25 mouse cellular contexts compared by ENCODE assay signal in genomic region chr14:34412164-34412896, GRCm38 (mm10). TPM values are rescaled to one million over a fixed set of nuclear protein-coding genes. Genes with fewer than 3 reads are reported as not detected.
DNase-seq lines count a peak whose midpoint lies in the region; ATAC-seq and TF ChIP-seq lines count a peak whose summit lies in the region.
"Had no signal": no experiment of that assay in that cellular context is flagged by ENCODE, and none has a peak within 500 bp of the region (broad histone marks: within the 10 kb centered on the region; RNA-seq: fewer than 3 reads in every experiment).

No protein-coding gene starts in this region.

- no peak overlapping the region for H3K4me3 ChIP-seq in forebrain, embryonic 14.5 days (ENCODE audit: low read depth, low read length)
- no peak overlapping the region for H3K4me3 ChIP-seq in forebrain, embryonic 15.5 days
- H3K4me3 ChIP-seq in heart, embryonic 10.5 days: no peak overlapping the region
- no peak overlapping the region for H3K4me3 ChIP-seq in olfactory bulb, adult 2 months (ENCODE audit: insufficient read depth, low read depth, low read length)
- H3K4me3 ChIP-seq: embryonic facial prominence, embryonic 12.5 days; gastrocnemius, adult 2 months; hindbrain, embryonic 12.5 days had no signal

- no peaks in the 10 kb centered on the region for H3K27me3 ChIP-seq in forebrain, embryonic 14.5 days (replicated peaks; ENCODE audit: control insufficient read depth, insufficient read depth, low read length)
- H3K27me3 ChIP-seq in forebrain, embryonic 15.5 days: no peaks in the 10 kb centered on the region
- no peaks in the 10 kb centered on the region for H3K27me3 ChIP-seq in heart, embryonic 10.5 days (ENCODE audit: insufficient read depth, poor library complexity, severe bottlenecking)
- H3K27me3 ChIP-seq: CH12.LX; embryonic facial prominence, embryonic 12.5 days; hindbrain, embryonic 12.5 days; Patski had no signal

- H3K4me2 ChIP-seq in forebrain, embryonic 14.5 days (ENCODE audit: low read length): no peak overlapping the region
- no peak overlapping the region for H3K4me2 ChIP-seq in forebrain, embryonic 15.5 days (replicated peaks)
- H3K4me2 ChIP-seq: embryonic facial prominence, embryonic 12.5 days; hindbrain, embryonic 12.5 days had no signal

- no peak overlapping the region for H3K27ac ChIP-seq in forebrain, embryonic 14.5 days (ENCODE audit: low read depth, low read length)
- H3K27ac ChIP-seq in forebrain, embryonic 15.5 days (replicated peaks): no peak overlapping the region
- no peak overlapping the region for H3K27ac ChIP-seq in heart, embryonic 10.5 days
- H3K27ac ChIP-seq in olfactory bulb, adult 2 months (ENCODE audit: insufficient read depth, low read depth, low read length): peak overlapping the region; percentile 31; the same call in 1 of the 2 replicates
- H3K27ac ChIP-seq: embryonic facial prominence, embryonic 12.5 days; gastrocnemius, adult 2 months; hindbrain, embryonic 12.5 days had no signal

- no peak for ATAC-seq in forebrain, embryonic 14.5 days
- ATAC-seq in forebrain, embryonic 15.5 days (replicated peaks): no peak
- ATAC-seq: activated CD4-positive, CD25-positive, alpha-beta regulatory T cell, adult 4 months; hindbrain, embryonic 16.5 days; inflammation-experienced regulatory T-cells, adult 6 months; intestine, postnatal 0 days; Patski had no signal

- TF ChIP-seq POLR2A in olfactory bulb, adult 2 months (IDR thresholded peaks at IDR 0.05; ENCODE audit: insufficient read depth, low read depth, low read length): no peak

- H3K9me3 ChIP-seq in forebrain, embryonic 14.5 days (replicated peaks; ENCODE audit: control insufficient read depth, low read length): no peaks in the 10 kb centered on the region
- H3K9me3 ChIP-seq in forebrain, embryonic 15.5 days: no peaks in the 10 kb centered on the region
- H3K9me3 ChIP-seq in heart, embryonic 10.5 days: no peaks in the 10 kb centered on the region
- H3K9me3 ChIP-seq: embryonic facial prominence, embryonic 12.5 days; hindbrain, embryonic 12.5 days had no signal

- WGBS in forebrain, embryonic 14.5 days: 88% methylated on average over 7 of the region's 7 CpGs
- WGBS in forebrain, embryonic 15.5 days: 80% methylated on average over 7 of the region's 7 CpGs
- 90% methylated on average over 7 of the region's 7 CpGs for whole genome bisulfite sequencing in heart, embryonic 10.5 days
- 36% methylated on average over 7 of the region's 7 CpGs for WGBS in olfactory bulb, adult 2 months

- peak; percentile 20 for DNase-seq in forebrain, embryonic 14.5 days (ENCODE audit: low spot score)
- peak; percentile 75 for DNase-seq in heart, adult 11 months
- no peak for DNase-seq in heart, embryonic 10.5 days (ENCODE audit: low spot score)
- peak; percentile 40 to 58 for DNase-seq in right cerebral cortex, postnatal 10 days (ENCODE audit: low spot score in 2 of 2)
- no peak for DNase-seq in right cerebral cortex, postnatal 36 days (ENCODE audit: low spot score in 2 of 2)
- no peak for DNase-seq in thymus, postnatal 0 days (ENCODE audit: low spot score)
- DNase-seq: adrenal gland, postnatal 14 days; cerebellum, adult 2 months; cerebellum, postnatal 10 days; embryo, embryonic 11 days; gastrocnemius, adult 2 months; gastrocnemius, postnatal 25 days; heart, postnatal 10 days; heart, postnatal 4 days had no signal

- H3K36me3 ChIP-seq in forebrain, embryonic 14.5 days (ENCODE audit: control insufficient read depth, insufficient read depth, low read length): peaks cover 45% of the 10 kb centered on the region
- peaks cover 37% of the 10 kb centered on the region for H3K36me3 ChIP-seq in forebrain, embryonic 15.5 days
- H3K36me3 ChIP-seq in heart, embryonic 10.5 days: peaks cover 85% of the 10 kb centered on the region

- H3K9ac ChIP-seq in forebrain, embryonic 14.5 days (ENCODE audit: low read length): no peak overlapping the region
- H3K9ac ChIP-seq in forebrain, embryonic 15.5 days (replicated peaks): no peak overlapping the region
- H3K9ac ChIP-seq: embryonic facial prominence, embryonic 12.5 days; hindbrain, embryonic 12.5 days had no signal

- H3K4me1 ChIP-seq in forebrain, embryonic 14.5 days (ENCODE audit: control insufficient read depth, insufficient read depth, low read length): no peaks in the 10 kb centered on the region
- H3K4me1 ChIP-seq in forebrain, embryonic 15.5 days: no peaks in the 10 kb centered on the region
- no peaks in the 10 kb centered on the region for H3K4me1 ChIP-seq in heart, embryonic 10.5 days
- peaks cover 2% of the 10 kb centered on the region for H3K4me1 ChIP-seq in olfactory bulb, adult 2 months (ENCODE audit: control insufficient read depth, insufficient read depth, low read length)
- H3K4me1 ChIP-seq: embryonic facial prominence, embryonic 12.5 days; hindbrain, embryonic 12.5 days had no signal

- TF ChIP-seq CTCF in olfactory bulb, adult 2 months (IDR thresholded peaks at IDR 0.05; ENCODE audit: insufficient read depth, low read depth, low read length): no peak

RNA-seq across cellular contexts. Expression of gene Mmrn2, which starts 37.1 kb away (rescaled TPM):
- 3.5 and 3.6 TPM in 2 replicates for polyA plus RNA-seq in forebrain, embryonic 14.5 days (2014; fragmentation: Nextera tagmentation; extraction: Ambion mirVana)
- 4.2 and 4.3 TPM in 2 replicates for polyA plus RNA-seq in forebrain, embryonic 15.5 days (2015; fragmentation: Nextera tagmentation; extraction: Ambion mirVana)
- polyA plus RNA-seq in heart, embryonic 10.5 days (2016; fragmentation: Nextera tagmentation; extraction: Ambion mirVana): 13.9 and 23.7 TPM in 2 replicates
- polyA plus RNA-seq in olfactory bulb, adult 2 months (2012; ENCODE audit: insufficient read depth, insufficient read length, low replicate concordance, missing spikeins): not detected in 2 replicates
- polyA plus RNA-seq in thymus, postnatal 0 days (2015; fragmentation: Nextera tagmentation; extraction: Ambion mirVana): 2.9 and 3.3 TPM in 2 replicates
- polyA plus RNA-seq: activated CD4-positive, CD25-positive, alpha-beta regulatory T cell, adult 4 months had no signal

RNA-seq across cellular contexts. Expression of gene Sncg, which starts 37.7 kb away (rescaled TPM):
- 4.0 and 4.2 TPM in 2 replicates for polyA plus RNA-seq in forebrain, embryonic 14.5 days (2014; fragmentation: Nextera tagmentation; extraction: Ambion mirVana)
- polyA plus RNA-seq in forebrain, embryonic 15.5 days (2015; fragmentation: Nextera tagmentation; extraction: Ambion mirVana): 1.9 and 2.9 TPM in 2 replicates
- 2.3 and 4.6 TPM in 2 replicates for polyA plus RNA-seq in heart, embryonic 10.5 days (2016; fragmentation: Nextera tagmentation; extraction: Ambion mirVana)
- polyA plus RNA-seq in olfactory bulb, adult 2 months (2012; ENCODE audit: insufficient read depth, insufficient read length, low replicate concordance, missing spikeins): not detected in 2 replicates
- polyA plus RNA-seq in thymus, postnatal 0 days (2015; fragmentation: Nextera tagmentation; extraction: Ambion mirVana): 7.8 and 8.4 TPM in 2 replicates
- polyA plus RNA-seq: activated CD4-positive, CD25-positive, alpha-beta regulatory T cell, adult 4 months; inflammation-experienced regulatory T-cells, adult 6 months; Patski had no signal

RNA-seq across cellular contexts. Expression of gene Fam25c, which starts 57.1 kb away (rescaled TPM):
- polyA plus RNA-seq in forebrain, embryonic 14.5 days (2014; fragmentation: Nextera tagmentation; extraction: Ambion mirVana): not detected in 2 replicates
- not detected in 2 replicates for polyA plus RNA-seq in forebrain, embryonic 15.5 days (2015; fragmentation: Nextera tagmentation; extraction: Ambion mirVana)
- polyA plus RNA-seq in heart, embryonic 10.5 days (2016; fragmentation: Nextera tagmentation; extraction: Ambion mirVana): not detected in 2 replicates
- polyA plus RNA-seq in olfactory bulb, adult 2 months (2012; ENCODE audit: insufficient read depth, insufficient read length, low replicate concordance, missing spikeins): not detected in 2 replicates
- 2.7 and 4.5 TPM in 2 replicates for polyA plus RNA-seq in thymus, postnatal 0 days (2015; fragmentation: Nextera tagmentation; extraction: Ambion mirVana)
- polyA plus RNA-seq: activated CD4-positive, CD25-positive, alpha-beta regulatory T cell, adult 4 months; cerebellum, adult 2 months; embryonic facial prominence, embryonic 12.5 days; heart, embryonic 14.5 days; hindbrain, embryonic 12.5 days; hindbrain, embryonic 16.5 days; inflammation-experienced regulatory T-cells, adult 6 months; intestine, postnatal 0 days; Patski had no signal

Comparison
In these comparisons a context has a peak if more than half of its experiments do, and no peak if none do; other contexts are left out.
1. DNase-seq: peak in forebrain, embryonic 14.5 days (single experiment), heart, adult 11 months (single experiment) and right cerebral cortex, postnatal 10 days (2 of 2); none in heart, embryonic 10.5 days (single experiment), right cerebral cortex, postnatal 36 days (0 of 2) and thymus, postnatal 0 days (single experiment).